Mouse (Mus musculus): Measurements from ENCODE around the gene Kcnip4. TPM values are rescaled to one million over a fixed set of nuclear protein-coding genes. Genes with fewer than 3 reads are reported as not detected.

Kcnip4 gene
- polyA plus RNA-seq, 1 experiment = not detected

DNA sequence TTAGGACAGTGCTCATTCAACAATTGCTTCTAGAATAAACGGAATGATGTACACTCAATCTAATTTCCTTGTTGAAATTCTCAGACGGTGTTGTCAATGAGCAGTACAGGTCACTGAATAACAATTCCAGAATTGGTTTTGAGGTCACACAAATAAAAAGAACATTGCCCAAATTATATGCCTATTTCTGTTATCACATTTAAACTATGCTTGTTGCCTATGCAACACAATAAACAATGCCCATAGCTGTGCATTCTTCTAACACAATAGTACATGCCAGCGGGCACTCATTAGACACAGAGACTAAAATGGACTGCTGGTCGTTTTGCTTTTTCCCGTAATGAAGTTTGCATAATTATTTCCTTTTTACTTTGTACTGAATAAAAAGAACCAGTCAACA lies 176.2 kb downstream of the Kcnip4 start:
- Histone ChIP-seq H3K36me3 (ENCODE audit: control insufficient read depth, insufficient read depth, low read length) (no peaks in the 10 kb centered on the region), H3K4me1 (replicated peaks; ENCODE audit: control insufficient read depth, insufficient read depth, low read length) (no peaks in the 10 kb centered on the region), H3K27me3 (ENCODE audit: control insufficient read depth, insufficient read depth, low read length) (no peaks in the 10 kb centered on the region), H3K4me3 (ENCODE audit: control insufficient read depth, insufficient read depth, low read length) (no peak overlapping the region), H3K27ac (ENCODE audit: control insufficient read depth, insufficient read depth, low read length) (no peak overlapping the region)
- WGBS = 87% methylated on average over 5 of the region's 5 CpGs
- no peak for DNase-seq
- TF ChIP-seq POLR2A (IDR thresholded peaks at IDR 0.05; ENCODE audit: control insufficient read depth, extremely low read depth, insufficient read depth, low read length, poor library complexity) (no peak), CTCF (IDR thresholded peaks at IDR 0.05; ENCODE audit: borderline replicate concordance, control insufficient read depth, extremely low read depth, insufficient read depth, low read length, poor library complexity) (no peak)

DNA sequence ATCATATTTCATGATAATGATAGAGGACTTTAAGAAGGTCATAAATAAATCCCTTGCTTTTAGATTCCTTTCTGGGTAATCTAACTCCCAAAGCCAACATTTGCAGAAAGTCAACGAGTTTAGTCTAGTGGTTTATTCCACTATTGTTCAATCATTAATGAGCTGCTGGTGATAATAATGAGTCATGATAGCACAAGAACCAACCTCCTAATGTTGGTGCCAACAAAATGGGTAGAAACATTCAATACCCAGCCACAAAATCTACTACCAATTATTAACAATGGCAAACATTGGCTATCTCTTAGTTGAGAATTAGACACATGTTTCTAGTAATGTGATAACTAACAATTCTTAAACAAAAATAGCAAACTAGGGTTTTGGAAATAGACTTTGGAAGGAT lies 180.1 kb downstream of the Kcnip4 start:
- no peak overlapping the region for H3K27ac ChIP-seq (ENCODE audit: control insufficient read depth, insufficient read depth, low read length)
- no peaks in the 10 kb centered on the region for H3K36me3 ChIP-seq (ENCODE audit: control insufficient read depth, insufficient read depth, low read length)
- H3K4me3 ChIP-seq (ENCODE audit: control insufficient read depth, insufficient read depth, low read length) = no peak overlapping the region
- WGBS = 85% methylated on average over 1 of the region's 1 CpGs
- H3K4me1 ChIP-seq (replicated peaks; ENCODE audit: control insufficient read depth, insufficient read depth, low read length) = no peaks in the 10 kb centered on the region
- no peaks in the 10 kb centered on the region for H3K27me3 ChIP-seq (ENCODE audit: control insufficient read depth, insufficient read depth, low read length)
- TF ChIP-seq POLR2A (IDR thresholded peaks at IDR 0.05; ENCODE audit: control insufficient read depth, extremely low read depth, insufficient read depth, low read length, poor library complexity) (no peak), CTCF (IDR thresholded peaks at IDR 0.05; ENCODE audit: borderline replicate concordance, control insufficient read depth, extremely low read depth, insufficient read depth, low read length, poor library complexity) (no peak)
- DNase-seq = no peak

DNA sequence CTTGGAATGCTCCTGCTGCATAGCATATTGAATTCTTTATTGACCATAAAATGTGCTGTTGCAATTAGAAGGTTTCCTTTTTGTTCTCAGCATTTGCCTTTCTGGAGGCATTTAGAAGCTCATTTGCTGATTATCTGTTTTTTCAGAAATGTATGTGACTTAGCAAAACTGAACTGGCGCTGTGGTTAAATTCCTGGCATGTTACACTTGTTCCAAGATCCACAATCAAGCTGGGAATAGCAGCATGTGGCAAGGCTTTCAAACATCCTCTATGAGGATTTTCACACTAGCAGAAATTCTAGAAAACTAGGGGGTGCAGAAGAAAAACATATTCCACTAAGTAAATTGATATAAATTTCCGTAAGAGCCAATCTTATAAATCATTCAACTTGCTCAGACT lies 187.5 kb downstream of the Kcnip4 start:
- Histone ChIP-seq H3K4me3 (ENCODE audit: control insufficient read depth, insufficient read depth, low read length) (no peak overlapping the region), H3K27ac (ENCODE audit: control insufficient read depth, insufficient read depth, low read length) (no peak overlapping the region), H3K36me3 (ENCODE audit: control insufficient read depth, insufficient read depth, low read length) (no peaks in the 10 kb centered on the region), H3K27me3 (ENCODE audit: control insufficient read depth, insufficient read depth, low read length) (no peaks in the 10 kb centered on the region), H3K4me1 (replicated peaks; ENCODE audit: control insufficient read depth, insufficient read depth, low read length) (no peaks in the 10 kb centered on the region)
- WGBS = 87% methylated on average over 2 of the region's 2 CpGs
- TF ChIP-seq CTCF (IDR thresholded peaks at IDR 0.05; ENCODE audit: borderline replicate concordance, control insufficient read depth, extremely low read depth, insufficient read depth, low read length, poor library complexity) (no peak), POLR2A (IDR thresholded peaks at IDR 0.05; ENCODE audit: control insufficient read depth, extremely low read depth, insufficient read depth, low read length, poor library complexity) (no peak)
- DNase-seq = no peak

DNA sequence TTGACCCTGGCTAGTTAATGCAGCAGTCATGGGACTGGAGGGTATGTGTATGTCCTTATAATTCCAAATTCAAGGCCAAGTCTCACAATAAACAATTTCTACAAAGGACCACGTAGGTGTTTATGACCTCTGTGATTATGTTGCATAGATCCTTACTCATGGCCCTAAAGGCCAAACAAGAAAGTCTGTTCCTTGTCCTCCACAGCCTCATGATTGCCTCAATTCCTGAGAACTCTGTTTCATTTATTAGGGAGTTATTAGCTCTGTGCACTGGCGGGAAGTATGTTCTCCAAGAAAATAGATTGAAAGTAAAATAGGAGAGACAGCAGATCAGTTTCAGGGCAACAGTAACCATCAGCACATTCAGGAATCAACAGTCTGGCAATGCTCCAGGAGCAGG lies 191.6 kb downstream of the Kcnip4 start:
- Histone ChIP-seq H3K4me3 (ENCODE audit: control insufficient read depth, insufficient read depth, low read length) (no peak overlapping the region), H3K4me1 (replicated peaks; ENCODE audit: control insufficient read depth, insufficient read depth, low read length) (no peaks in the 10 kb centered on the region), H3K36me3 (ENCODE audit: control insufficient read depth, insufficient read depth, low read length) (no peaks in the 10 kb centered on the region), H3K27me3 (ENCODE audit: control insufficient read depth, insufficient read depth, low read length) (no peaks in the 10 kb centered on the region), H3K27ac (ENCODE audit: control insufficient read depth, insufficient read depth, low read length) (no peak overlapping the region)
- no peak for DNase-seq
- 87% methylated on average over 2 of the region's 2 CpGs for WGBS
- no peak for TF ChIP-seq POLR2A (IDR thresholded peaks at IDR 0.05; ENCODE audit: control insufficient read depth, extremely low read depth, insufficient read depth, low read length, poor library complexity)
- TF ChIP-seq CTCF (IDR thresholded peaks at IDR 0.05; ENCODE audit: borderline replicate concordance, control insufficient read depth, extremely low read depth, insufficient read depth, low read length, poor library complexity) = no peak

DNA sequence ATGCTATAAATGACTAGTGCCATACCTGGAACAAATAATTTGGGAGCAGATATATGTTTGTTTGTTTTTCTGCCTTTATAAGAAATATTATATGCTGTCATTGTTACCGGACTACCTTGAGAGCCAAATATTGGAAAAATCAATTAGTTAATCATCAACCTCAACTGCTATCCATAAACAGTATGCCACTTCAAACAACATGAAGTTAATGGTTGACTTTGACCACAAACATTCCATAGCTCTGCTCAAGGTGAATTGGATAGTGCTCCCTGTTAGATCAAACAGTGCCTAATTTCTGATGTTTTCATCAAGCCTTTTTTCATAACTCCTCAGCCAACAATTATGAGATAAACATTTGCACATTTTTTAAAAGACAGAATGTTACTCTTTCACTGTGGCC lies 195.7 kb downstream of the Kcnip4 start:
- TF ChIP-seq POLR2A (IDR thresholded peaks at IDR 0.05; ENCODE audit: control insufficient read depth, extremely low read depth, insufficient read depth, low read length, poor library complexity) = no peak
- TF ChIP-seq CTCF (IDR thresholded peaks at IDR 0.05; ENCODE audit: borderline replicate concordance, control insufficient read depth, extremely low read depth, insufficient read depth, low read length, poor library complexity) = no peak
- Histone ChIP-seq H3K4me3 (ENCODE audit: control insufficient read depth, insufficient read depth, low read length) (no peak overlapping the region), H3K36me3 (ENCODE audit: control insufficient read depth, insufficient read depth, low read length) (no peaks in the 10 kb centered on the region), H3K4me1 (replicated peaks; ENCODE audit: control insufficient read depth, insufficient read depth, low read length) (no peaks in the 10 kb centered on the region), H3K27ac (ENCODE audit: control insufficient read depth, insufficient read depth, low read length) (no peak overlapping the region), H3K27me3 (ENCODE audit: control insufficient read depth, insufficient read depth, low read length) (no peaks in the 10 kb centered on the region)
- no peak for DNase-seq
- 88% methylated on average over 1 of the region's 1 CpGs for WGBS

DNA sequence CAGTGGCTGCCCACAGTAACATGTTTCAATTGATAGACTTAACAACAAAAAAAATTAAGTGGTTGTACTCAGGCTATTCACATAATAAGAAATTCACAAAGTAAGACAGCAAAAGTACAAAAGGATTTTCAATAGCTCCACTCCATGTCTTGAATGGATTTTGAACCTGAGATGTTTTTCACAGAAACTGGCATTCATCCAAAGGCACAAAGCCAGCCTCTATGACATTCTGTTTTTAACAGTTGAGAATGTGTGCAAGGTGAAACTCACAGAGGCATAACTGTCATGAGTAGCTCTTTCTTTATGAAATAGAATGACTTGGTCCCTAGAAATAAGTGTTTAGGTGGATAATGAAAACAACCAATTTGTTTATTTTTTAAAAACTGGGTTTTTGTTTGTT lies 206.0 kb downstream of the Kcnip4 start:
- no peaks in the 10 kb centered on the region for H3K27me3 ChIP-seq (ENCODE audit: control insufficient read depth, insufficient read depth, low read length)
- no peak for TF ChIP-seq POLR2A (IDR thresholded peaks at IDR 0.05; ENCODE audit: control insufficient read depth, extremely low read depth, insufficient read depth, low read length, poor library complexity)
- TF ChIP-seq CTCF (IDR thresholded peaks at IDR 0.05; ENCODE audit: borderline replicate concordance, control insufficient read depth, extremely low read depth, insufficient read depth, low read length, poor library complexity) = no peak
- DNase-seq = no peak
- H3K4me1 ChIP-seq (replicated peaks; ENCODE audit: control insufficient read depth, insufficient read depth, low read length) = no peaks in the 10 kb centered on the region
- H3K4me3 ChIP-seq (ENCODE audit: control insufficient read depth, insufficient read depth, low read length) = no peak overlapping the region
- H3K36me3 ChIP-seq (ENCODE audit: control insufficient read depth, insufficient read depth, low read length) = no peaks in the 10 kb centered on the region
- no peak overlapping the region for H3K27ac ChIP-seq (ENCODE audit: control insufficient read depth, insufficient read depth, low read length)

DNA sequence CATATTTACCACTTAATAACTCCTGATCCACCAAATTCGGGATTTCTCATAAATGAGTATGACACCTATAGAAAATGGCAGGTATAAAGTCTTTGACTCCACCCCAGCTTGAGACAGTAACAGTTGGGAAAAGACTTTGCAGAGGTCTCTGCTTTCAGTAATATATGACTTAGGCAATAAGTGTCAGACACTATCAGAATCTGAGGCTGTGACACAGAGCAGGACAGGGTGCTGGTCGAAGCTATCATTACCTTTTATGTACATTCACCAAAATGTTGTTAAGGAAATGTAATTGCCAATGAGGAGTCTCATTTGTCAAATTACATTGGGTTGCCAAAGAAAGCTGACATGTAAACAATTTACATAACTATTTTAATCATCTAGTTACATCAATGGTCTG lies 206.8 kb downstream of the Kcnip4 start:
- Histone ChIP-seq H3K27ac (ENCODE audit: control insufficient read depth, insufficient read depth, low read length) (no peak overlapping the region), H3K4me1 (replicated peaks; ENCODE audit: control insufficient read depth, insufficient read depth, low read length) (no peaks in the 10 kb centered on the region), H3K27me3 (ENCODE audit: control insufficient read depth, insufficient read depth, low read length) (no peaks in the 10 kb centered on the region), H3K36me3 (ENCODE audit: control insufficient read depth, insufficient read depth, low read length) (no peaks in the 10 kb centered on the region), H3K4me3 (ENCODE audit: control insufficient read depth, insufficient read depth, low read length) (no peak overlapping the region)
- TF ChIP-seq CTCF (IDR thresholded peaks at IDR 0.05; ENCODE audit: borderline replicate concordance, control insufficient read depth, extremely low read depth, insufficient read depth, low read length, poor library complexity) (no peak), POLR2A (IDR thresholded peaks at IDR 0.05; ENCODE audit: control insufficient read depth, extremely low read depth, insufficient read depth, low read length, poor library complexity) (no peak)
- no peak for DNase-seq
- WGBS = 94% methylated on average over 2 of the region's 2 CpGs

Measured in thymus, adult 2 months (tissue).